Mouse (Mus musculus): ENCODE measurements around the gene Cckar. TPM values are rescaled to one million over a fixed set of nuclear protein-coding genes. Genes with fewer than 3 reads are reported as not detected.
"Not testable (repeated sequence)": the region's sequence is repeated elsewhere in the genome, so short reads cannot be mapped to it uniquely, and the experiment has no call there.

The Cckar gene
- polyA plus RNA-seq, 1 experiment from 2014 or later = 25.2 TPM

- Histone ChIP-seq H3K27ac (ENCODE audit: low read length) (no peak overlapping the region), H3K9me3 (ENCODE audit: low read length) (no peaks in the 10 kb centered on the region), H3K4me1 (ENCODE audit: insufficient read depth, low read depth, low read length) (no peaks in the 10 kb centered on the region), H3K27me3 (replicated peaks; ENCODE audit: insufficient read depth, low read length) (no peaks in the 10 kb centered on the region), H3K9ac (replicated peaks; ENCODE audit: low read depth) (no peak overlapping the region), H3K4me2 (replicated peaks; ENCODE audit: low read depth, low read length) (no peak overlapping the region), H3K4me3 (ENCODE audit: low read depth, low read length) (no peak overlapping the region), H3K36me3 (ENCODE audit: insufficient read depth, low read length) (no peaks in the 10 kb centered on the region)
- TF ChIP-seq EP300 (IDR thresholded peaks at IDR 0.05) (no peak), CTCF (IDR thresholded peaks at IDR 0.05) (no peak)
- 51% methylated on average over 13 of the region's 13 CpGs for WGBS
- DNase-seq (ENCODE audit: low spot score) (no peak), ATAC-seq (no peak)
Observed at GRCm38 (mm10) chr5:53678036-53678767, 29.3 kb downstream of the Cckar start.

- 35% methylated on average over 8 of the region's 8 CpGs for WGBS
- Histone ChIP-seq H3K27ac (ENCODE audit: low read length) (no peak overlapping the region), H3K4me2 (replicated peaks; ENCODE audit: low read depth, low read length) (no peak overlapping the region), H3K9me3 (ENCODE audit: low read length) (no peaks in the 10 kb centered on the region), H3K27me3 (replicated peaks; ENCODE audit: insufficient read depth, low read length) (no peaks in the 10 kb centered on the region), H3K36me3 (ENCODE audit: insufficient read depth, low read length) (no peaks in the 10 kb centered on the region), H3K4me1 (ENCODE audit: insufficient read depth, low read depth, low read length) (no peaks in the 10 kb centered on the region), H3K9ac (replicated peaks; ENCODE audit: low read depth) (no peak overlapping the region), H3K4me3 (ENCODE audit: low read depth, low read length) (no peak overlapping the region)
- DNase-seq (ENCODE audit: low spot score) (no peak), ATAC-seq (no peak)
- TF ChIP-seq CTCF (IDR thresholded peaks at IDR 0.05) (no peak), EP300 (IDR thresholded peaks at IDR 0.05) (no peak)
Observed at GRCm38 (mm10) chr5:53676671-53677070, 30.8 kb downstream of the Cckar start.

GRCm38 (mm10) chr5:53673493-53674150, 33.9 kb downstream of the Cckar start:
- H3K36me3 ChIP-seq (ENCODE audit: insufficient read depth, low read length); H3K4me1 ChIP-seq (ENCODE audit: insufficient read depth, low read depth, low read length); H3K9me3 ChIP-seq (ENCODE audit: low read length); H3K9ac ChIP-seq (replicated peaks; ENCODE audit: low read depth); H3K4me3 ChIP-seq (ENCODE audit: low read depth, low read length); ATAC-seq; H3K27ac ChIP-seq (ENCODE audit: low read length); H3K27me3 ChIP-seq (replicated peaks; ENCODE audit: insufficient read depth, low read length); H3K4me2 ChIP-seq (replicated peaks; ENCODE audit: low read depth, low read length); DNase-seq (ENCODE audit: low spot score): not testable (repeated sequence)
- 91% methylated on average over 5 of the region's 6 CpGs for WGBS

GRCm38 (mm10) chr5:53672352-53672751, 35.2 kb downstream of the Cckar start:
- Histone ChIP-seq H3K27me3 (replicated peaks; ENCODE audit: insufficient read depth, low read length) (no peaks in the 10 kb centered on the region), H3K9me3 (ENCODE audit: low read length) (no peaks in the 10 kb centered on the region), H3K4me3 (ENCODE audit: low read depth, low read length) (no peak overlapping the region), H3K9ac (replicated peaks; ENCODE audit: low read depth) (no peak overlapping the region), H3K4me2 (replicated peaks; ENCODE audit: low read depth, low read length) (no peak overlapping the region), H3K27ac (ENCODE audit: low read length) (no peak overlapping the region), H3K4me1 (ENCODE audit: insufficient read depth, low read depth, low read length) (no peaks in the 10 kb centered on the region), H3K36me3 (ENCODE audit: insufficient read depth, low read length) (no peaks in the 10 kb centered on the region)
- WGBS = 20% methylated on average over 5 of the region's 5 CpGs
- DNase-seq (ENCODE audit: low spot score) (peak; percentile 83), ATAC-seq (peak; percentile 60)
- TF ChIP-seq CTCF (IDR thresholded peaks at IDR 0.05) = peak; percentile 88
- TF ChIP-seq EP300 (IDR thresholded peaks at IDR 0.05) = no peak

GRCm38 (mm10) chr5:53671507-53671906, 36.0 kb downstream of the Cckar start:
- 59% methylated on average over 4 of the region's 4 CpGs for WGBS

GRCm38 (mm10) chr5:53670321-53670938, 37.1 kb downstream of the Cckar start:
- H3K4me3 ChIP-seq (ENCODE audit: low read depth, low read length) = no peak overlapping the region
- DNase-seq (ENCODE audit: low spot score) = peak; percentile 79
- peak overlapping the region; percentile 26; the same call in 1 of the 2 replicates for H3K27ac ChIP-seq (ENCODE audit: low read length)
- ATAC-seq = peak; percentile 95
- H3K4me2 ChIP-seq (replicated peaks; ENCODE audit: low read depth, low read length) = peak overlapping the region; percentile 23
- H3K9ac ChIP-seq (replicated peaks; ENCODE audit: low read depth) = no peak overlapping the region
- no peaks in the 10 kb centered on the region for H3K36me3 ChIP-seq (ENCODE audit: insufficient read depth, low read length)
- no peaks in the 10 kb centered on the region for H3K9me3 ChIP-seq (ENCODE audit: low read length)
- no peaks in the 10 kb centered on the region for H3K27me3 ChIP-seq (replicated peaks; ENCODE audit: insufficient read depth, low read length)
- WGBS = 47% methylated on average over 10 of the region's 10 CpGs
- H3K4me1 ChIP-seq (ENCODE audit: insufficient read depth, low read depth, low read length) = no peaks in the 10 kb centered on the region
- TF ChIP-seq CTCF (IDR thresholded peaks at IDR 0.05) (0 out of 2 replicates have a peak, but pooled peaks have one; percentile 11), EP300 (IDR thresholded peaks at IDR 0.05) (no peak)

More at GRCm38 (mm10) chr5:53671507-53671906, 36.0 kb downstream of the Cckar start:
- no peak for DNase-seq (ENCODE audit: low spot score)
- H3K9me3 ChIP-seq (ENCODE audit: low read length) = no peaks in the 10 kb centered on the region
- H3K4me1 ChIP-seq (ENCODE audit: insufficient read depth, low read depth, low read length) = no peaks in the 10 kb centered on the region
- TF ChIP-seq EP300 (IDR thresholded peaks at IDR 0.05) (no peak), CTCF (IDR thresholded peaks at IDR 0.05) (no peak)
- no peak overlapping the region for H3K27ac ChIP-seq (ENCODE audit: low read length)
- H3K4me2 ChIP-seq (replicated peaks; ENCODE audit: low read depth, low read length) = no peak overlapping the region
- no peaks in the 10 kb centered on the region for H3K36me3 ChIP-seq (ENCODE audit: insufficient read depth, low read length)
- ATAC-seq = no peak
- no peak overlapping the region for H3K9ac ChIP-seq (replicated peaks; ENCODE audit: low read depth)
- no peaks in the 10 kb centered on the region for H3K27me3 ChIP-seq (replicated peaks; ENCODE audit: insufficient read depth, low read length)
- no peak overlapping the region for H3K4me3 ChIP-seq (ENCODE audit: low read depth, low read length)

Measured in lung, postnatal 0 days (tissue).